Mouse (Mus musculus): ENCODE measurements at regions not wholly inside any gene's neighbourhood (a gene's known extent, or its start where the extent isn't known, plus 50 kb on each side); places are given as distances from the start of the nearest gene placed in this dataset.

- intact Hi-C loops (cut with DNase I), result no loop called here
- DNase-seq (ENCODE audit: low spot score in 2 of 2), result no peak
Measured at GRCm38 (mm10) chr1:159034952-159035351, 54.7 kb upstream of the Pappa2 start.

GRCm38 (mm10) chr1:159036371-159036770 is 56.1 kb upstream of the Pappa2 start:
- intact Hi-C loops (cut with DNase I), result no loop called here
- no peak for DNase-seq (ENCODE audit: low spot score in 2 of 2)

GRCm38 (mm10) chr1:159045870-159046385 is 65.6 kb upstream of the Pappa2 start:
- intact Hi-C loops (cut with DNase I), result no loop called here
- DNase-seq (ENCODE audit: low spot score in 2 of 2), result no peak

GRCm38 (mm10) chr1:159065024-159065423 is 84.7 kb upstream of the Pappa2 start:
- no peak for DNase-seq (ENCODE audit: low spot score in 2 of 2)
- intact Hi-C loops (cut with DNase I), result no loop called here

- intact Hi-C loops (cut with DNase I), result no loop called here
Measured at GRCm38 (mm10) chr1:159099205-159099604, 118.9 kb upstream of the Pappa2 start.

GRCm38 (mm10) chr1:159122201-159122600 is 109.9 kb upstream of the Cop1 start:
- intact Hi-C loops (cut with DNase I), result no loop called here

More at GRCm38 (mm10) chr1:159099205-159099604, 118.9 kb upstream of the Pappa2 start:
- DNase-seq (ENCODE audit: low spot score in 2 of 2), result peak; percentile 4 to 8

GRCm38 (mm10) chr1:159124874-159125273 is 107.2 kb upstream of the Cop1 start:
- DNase-seq (ENCODE audit: low spot score in 2 of 2), result no peak
- intact Hi-C loops (cut with DNase I), result no loop called here

More at GRCm38 (mm10) chr1:159122201-159122600, 109.9 kb upstream of the Cop1 start:
- no peak for DNase-seq (ENCODE audit: low spot score in 2 of 2)

GRCm38 (mm10) chr1:159135301-159135700 is 96.8 kb upstream of the Cop1 start:
- intact Hi-C loops (cut with DNase I), result loop anchor here (1.0 to 10.0 kb wide), 3 partner anchors 178 to 1580 kb away; no protein-coding TSS in a partner anchor

GRCm38 (mm10) chr1:159147788-159148497 is 84.2 kb upstream of the Cop1 start:
- DNase-seq (ENCODE audit: low spot score in 2 of 2), result no peak
- intact Hi-C loops (cut with DNase I), result no loop called here

More at GRCm38 (mm10) chr1:159135301-159135700, 96.8 kb upstream of the Cop1 start:
- DNase-seq (ENCODE audit: low spot score in 2 of 2), result peak; percentile 81 to 90

GRCm38 (mm10) chr1:159148498-159149187 is 83.5 kb upstream of the Cop1 start:
- intact Hi-C loops (cut with DNase I), result no loop called here
- DNase-seq (ENCODE audit: low spot score in 2 of 2), result no peak

- no peak for DNase-seq (ENCODE audit: low spot score in 2 of 2)
- intact Hi-C loops (cut with DNase I), result no loop called here
Measured at GRCm38 (mm10) chr1:159149207-159149606, 82.9 kb upstream of the Cop1 start.

GRCm38 (mm10) chr1:159149721-159150120 is 82.4 kb upstream of the Cop1 start:
- intact Hi-C loops (cut with DNase I), result no loop called here
- no peak for DNase-seq (ENCODE audit: low spot score in 2 of 2)

GRCm38 (mm10) chr1:159150351-159150750 is 81.8 kb upstream of the Cop1 start:
- no peak for DNase-seq (ENCODE audit: low spot score in 2 of 2)
- intact Hi-C loops (cut with DNase I), result no loop called here

- no peak for DNase-seq (ENCODE audit: low spot score in 2 of 2)
- intact Hi-C loops (cut with DNase I), result no loop called here
Measured at GRCm38 (mm10) chr1:159156428-159156827, 75.7 kb upstream of the Cop1 start.

GRCm38 (mm10) chr1:159160035-159160960 is 71.8 kb upstream of the Cop1 start:
- intact Hi-C loops (cut with DNase I), result no loop called here
- DNase-seq (ENCODE audit: low spot score in 2 of 2), result no peak

- DNase-seq (ENCODE audit: low spot score in 2 of 2), result peak in 1 of 2 experiments; percentile 11
- intact Hi-C loops (cut with DNase I), result no loop called here
Measured at GRCm38 (mm10) chr1:159163113-159163885, 68.8 kb upstream of the Cop1 start.

- intact Hi-C loops (cut with DNase I), result no loop called here
- no peak for DNase-seq (ENCODE audit: low spot score in 2 of 2)
Measured at GRCm38 (mm10) chr1:159182031-159182430, 50.1 kb upstream of the Cop1 start.

Data from left cerebral cortex, postnatal 14 days (tissue).